Mouse (Mus musculus) kidney, adult 18-20 months (tissue): Measurements from ENCODE around the gene Ccdc182.
A peak's percentile ranks its signal among the peaks of the same experiment; 100 is the strongest.

Experiments
- DNase-seq: peaks from one replicate; pipeline ENCODE4 v3.0.0; 2021

Gene Ccdc182

GRCm38 (mm10) chr11:88330799-88331198 lies 36.9 kb downstream of the Ccdc182 start:
- peak; percentile 69 for DNase-seq

GRCm38 (mm10) chr11:88331722-88332121 lies 37.9 kb downstream of the Ccdc182 start:
- DNase-seq: no peak

GRCm38 (mm10) chr11:88332309-88332934 lies 38.6 kb downstream of the Ccdc182 start:
- no peak for DNase-seq

DNA sequence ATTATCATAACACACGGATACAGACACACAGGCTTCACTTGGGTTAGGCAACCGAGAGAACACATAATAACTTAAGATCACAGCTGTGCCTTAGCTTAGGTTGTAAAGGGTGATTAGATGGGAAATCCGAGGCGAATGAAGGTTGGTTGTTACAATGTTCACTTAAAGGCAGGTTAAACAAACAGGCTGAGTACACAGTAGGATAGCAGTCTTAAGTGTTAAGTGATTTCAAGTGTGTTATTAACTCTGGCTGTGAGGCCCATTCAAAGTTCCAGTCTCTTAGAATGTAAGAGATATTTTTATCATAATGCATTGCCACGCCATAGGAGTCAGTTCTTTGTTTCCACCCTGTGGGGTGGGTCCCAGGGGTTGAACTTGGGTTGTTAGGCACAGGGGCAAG lies 41.0 kb downstream of the Ccdc182 start:
- no peak for DNase-seq

DNA sequence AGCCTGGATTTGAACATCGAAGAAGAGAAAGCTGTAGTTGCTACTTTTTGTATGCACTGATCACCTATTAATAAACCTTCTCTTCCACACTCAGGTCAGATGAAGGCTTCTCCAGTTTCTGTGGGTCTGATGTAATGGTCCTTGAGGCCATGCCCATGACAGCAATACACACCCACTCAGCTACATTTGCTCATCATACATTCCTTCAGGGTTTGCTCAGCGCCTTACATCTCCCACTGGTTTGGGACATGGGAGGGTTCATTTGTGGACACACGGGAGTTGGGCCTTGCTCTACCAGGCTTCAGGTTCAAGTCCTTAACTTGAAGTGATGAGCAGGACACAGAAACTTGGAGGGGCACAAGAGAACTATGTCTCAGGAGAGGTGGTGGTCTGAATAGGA lies 44.1 kb downstream of the Ccdc182 start:
- no peak for DNase-seq
